Mouse (Mus musculus): ENCODE measurements around the gene Tspan3. TPM values are rescaled to one million over a fixed set of nuclear protein-coding genes. Genes with fewer than 3 reads are reported as not detected.
A peak's percentile ranks its signal among the peaks of the same experiment; 100 is the strongest.

Tspan3 gene
- polyA plus RNA-seq, 1 experiment = 320 TPM

DNA sequence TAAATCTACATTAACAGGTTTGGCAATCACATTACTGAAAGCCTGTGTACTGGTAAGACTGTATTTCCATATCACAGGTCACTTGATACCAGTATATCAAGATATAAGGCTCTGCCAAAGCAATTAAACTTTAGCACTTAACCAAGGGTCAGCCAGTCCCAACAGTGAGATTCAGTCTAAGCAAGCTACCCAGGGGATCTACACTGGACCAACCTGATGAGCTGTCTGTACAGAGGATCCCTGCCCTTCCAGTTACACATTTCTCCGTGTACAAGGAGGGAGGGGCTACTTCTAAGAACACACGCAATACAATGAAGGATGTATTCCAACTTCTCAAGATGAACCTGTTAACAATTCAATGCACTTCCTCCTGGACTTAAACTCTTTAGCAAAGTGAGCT is 7.2 kb downstream of the Tspan3 start:
- H3K4me1 ChIP-seq (ENCODE audit: control insufficient read depth, insufficient read depth, low read length) = peaks cover 20% of the 10 kb centered on the region
- no peak overlapping the region for H3K27ac ChIP-seq (ENCODE audit: insufficient read depth, low read depth, low read length)
- peak; percentile 36 for DNase-seq
- no peaks in the 10 kb centered on the region for H3K36me3 ChIP-seq (ENCODE audit: control insufficient read depth, insufficient read depth, low read length)
- TF ChIP-seq CTCF (conservative IDR thresholded peaks at IDR 0.05; ENCODE audit: insufficient read depth, insufficient read length, low read depth, low read length) (no peak), POLR2A (IDR thresholded peaks at IDR 0.05; ENCODE audit: low read depth, low read length) (no peak)
- no peaks in the 10 kb centered on the region for H3K27me3 ChIP-seq (replicated peaks; ENCODE audit: control insufficient read depth, insufficient read depth, low read length)
- no peak overlapping the region for H3K4me3 ChIP-seq (ENCODE audit: insufficient read depth, low read depth, low read length)
- WGBS = 26% methylated on average over 2 of the region's 2 CpGs

DNA sequence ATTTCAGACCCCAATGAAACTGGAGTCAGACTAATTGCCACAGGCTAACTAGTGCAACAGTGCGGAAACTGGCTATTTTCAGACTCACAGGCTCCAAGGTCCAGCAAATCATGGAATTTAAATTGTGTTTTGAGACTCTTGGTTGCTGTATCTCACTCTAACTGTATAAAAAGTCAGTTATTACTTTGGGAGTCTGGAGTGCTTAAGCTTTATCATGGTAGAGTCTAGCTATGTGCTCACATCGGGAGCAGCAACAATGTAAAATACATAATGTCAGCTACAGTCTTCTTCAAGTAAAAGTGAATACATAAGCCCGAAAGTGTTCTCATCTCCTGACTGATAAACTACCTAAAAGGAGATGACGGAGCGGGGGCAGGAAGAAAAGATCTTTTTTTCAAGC is 10.7 kb downstream of the Tspan3 start:
- WGBS = 66% methylated on average over 5 of the region's 5 CpGs

DNA sequence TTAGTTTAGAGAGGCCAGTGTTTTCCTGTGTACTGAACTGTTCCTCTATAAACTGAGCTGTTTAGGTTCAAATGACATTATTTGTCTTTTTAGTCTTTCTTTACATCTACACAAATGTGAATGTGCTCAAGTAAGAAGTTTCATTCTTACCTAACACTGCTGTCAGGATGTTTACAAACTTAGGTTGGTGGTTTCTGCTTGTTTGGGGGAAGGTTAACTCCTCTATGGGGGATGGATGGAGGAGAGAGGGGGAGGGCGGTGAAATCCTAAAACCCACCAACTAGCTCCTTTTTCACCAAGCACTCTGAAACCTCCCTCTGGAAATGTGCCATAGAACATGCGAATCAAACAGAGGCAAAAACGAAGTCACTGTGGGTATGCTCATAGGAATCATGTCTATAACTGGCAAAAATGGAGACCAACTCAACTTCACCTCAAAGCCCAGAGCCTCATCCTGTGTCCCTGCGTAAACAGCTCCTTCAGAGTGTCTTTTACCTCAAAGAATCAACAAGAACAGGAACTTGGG is 12.7 kb downstream of the Tspan3 start:
- TF ChIP-seq POLR2A (IDR thresholded peaks at IDR 0.05; ENCODE audit: low read depth, low read length) (no peak), CTCF (conservative IDR thresholded peaks at IDR 0.05; ENCODE audit: insufficient read depth, insufficient read length, low read depth, low read length) (no peak)
- DNase-seq = no peak
- WGBS = 64% methylated on average over 4 of the region's 4 CpGs
- peaks cover 24% of the 10 kb centered on the region for H3K4me1 ChIP-seq (ENCODE audit: control insufficient read depth, insufficient read depth, low read length)
- no peak overlapping the region for H3K4me3 ChIP-seq (ENCODE audit: insufficient read depth, low read depth, low read length)
- no peaks in the 10 kb centered on the region for H3K27me3 ChIP-seq (replicated peaks; ENCODE audit: control insufficient read depth, insufficient read depth, low read length)
- no peaks in the 10 kb centered on the region for H3K36me3 ChIP-seq (ENCODE audit: control insufficient read depth, insufficient read depth, low read length)
- H3K27ac ChIP-seq (ENCODE audit: insufficient read depth, low read depth, low read length) = peak overlapping the region; percentile 59; the same call in 1 of the 2 replicates

More for the DNA sequence above, 10.7 kb downstream of the Tspan3 start:
- TF ChIP-seq CTCF (conservative IDR thresholded peaks at IDR 0.05; ENCODE audit: insufficient read depth, insufficient read length, low read depth, low read length) (no peak), POLR2A (IDR thresholded peaks at IDR 0.05; ENCODE audit: low read depth, low read length) (no peak)
- H3K36me3 ChIP-seq (ENCODE audit: control insufficient read depth, insufficient read depth, low read length) = no peaks in the 10 kb centered on the region
- H3K27me3 ChIP-seq (replicated peaks; ENCODE audit: control insufficient read depth, insufficient read depth, low read length) = no peaks in the 10 kb centered on the region
- H3K4me3 ChIP-seq (ENCODE audit: insufficient read depth, low read depth, low read length) = no peak overlapping the region
- peaks cover 29% of the 10 kb centered on the region for H3K4me1 ChIP-seq (ENCODE audit: control insufficient read depth, insufficient read depth, low read length)
- peak; percentile 50 for DNase-seq
- H3K27ac ChIP-seq (ENCODE audit: insufficient read depth, low read depth, low read length) = no peak overlapping the region

DNA sequence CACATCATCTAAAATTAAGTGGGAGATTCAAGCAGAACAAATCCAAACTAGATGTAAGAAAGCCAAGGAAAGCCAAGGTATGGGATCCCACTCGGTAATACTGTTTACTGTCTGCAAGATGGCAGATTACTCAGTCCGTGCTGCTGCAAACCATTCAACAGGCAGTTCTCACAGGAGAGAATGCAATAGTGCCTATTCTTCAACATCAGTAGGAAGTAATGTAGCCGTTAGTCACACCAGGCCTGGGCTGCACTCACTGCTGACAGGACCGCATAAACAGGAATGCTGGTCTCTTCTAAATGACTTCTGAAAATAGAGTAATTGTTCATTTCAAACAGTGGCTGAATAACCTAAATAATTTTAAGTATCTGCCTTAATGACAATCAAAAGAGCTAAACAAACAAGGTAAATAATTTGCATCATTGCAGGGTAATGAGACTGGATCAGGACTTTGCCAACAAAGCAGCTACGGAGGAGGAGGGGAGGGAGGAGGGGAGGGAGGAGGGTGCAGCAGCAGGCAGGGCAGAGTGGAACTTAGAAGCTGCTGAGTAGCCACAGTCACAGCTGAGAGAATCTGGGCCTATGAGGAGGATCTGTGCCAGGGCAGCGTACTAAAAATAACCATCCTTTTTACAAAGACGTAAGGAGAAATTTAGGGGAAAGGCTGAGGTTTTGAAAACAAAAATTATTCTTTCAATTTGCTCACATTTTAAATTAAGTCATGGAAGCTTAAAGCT is 13.4 kb downstream of the Tspan3 start:
- Histone ChIP-seq H3K4me1 (ENCODE audit: control insufficient read depth, insufficient read depth, low read length) (peaks cover 24% of the 10 kb centered on the region), H3K27ac (ENCODE audit: insufficient read depth, low read depth, low read length) (peak overlapping the region; percentile 47), H3K27me3 (replicated peaks; ENCODE audit: control insufficient read depth, insufficient read depth, low read length) (no peaks in the 10 kb centered on the region), H3K4me3 (ENCODE audit: insufficient read depth, low read depth, low read length) (no peak overlapping the region), H3K36me3 (ENCODE audit: control insufficient read depth, insufficient read depth, low read length) (no peaks in the 10 kb centered on the region; the same call in 1 of the 2 replicates)
- DNase-seq = peak; percentile 85
- no peak for TF ChIP-seq CTCF (conservative IDR thresholded peaks at IDR 0.05; ENCODE audit: insufficient read depth, insufficient read length, low read depth, low read length)
- TF ChIP-seq POLR2A (IDR thresholded peaks at IDR 0.05; ENCODE audit: low read depth, low read length) = no peak
- WGBS = 21% methylated on average over 7 of the region's 7 CpGs

DNA sequence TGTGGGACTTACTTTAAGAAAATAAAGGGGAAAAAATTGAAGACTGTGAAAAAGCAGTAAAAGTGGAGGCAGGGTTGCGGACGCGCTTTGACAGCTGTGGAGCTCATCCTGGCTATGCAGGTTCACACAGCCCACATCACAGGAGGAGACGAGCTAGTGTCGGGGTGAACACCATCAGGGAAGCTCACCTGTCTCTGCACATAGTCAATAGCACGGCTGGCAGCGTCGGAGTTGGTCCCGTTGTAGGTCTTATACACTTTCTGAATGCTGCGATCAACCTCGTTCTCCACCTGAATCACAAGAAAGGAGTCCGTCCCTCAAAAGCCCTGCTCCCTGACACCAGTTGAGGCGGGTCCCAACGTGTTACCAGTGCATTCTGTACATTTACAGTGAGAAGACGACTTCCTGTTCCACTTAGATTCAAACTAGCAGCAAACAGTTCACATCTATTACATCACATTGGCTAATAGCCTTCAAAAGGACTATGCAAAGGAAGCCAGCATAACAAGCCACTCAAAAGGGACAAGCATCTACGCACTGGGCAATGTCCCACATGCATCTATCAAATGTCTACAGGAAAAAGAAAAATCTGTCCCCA is 18.9 kb downstream of the Tspan3 start:
- Histone ChIP-seq H3K27ac (ENCODE audit: insufficient read depth, low read depth, low read length) (no peak overlapping the region), H3K36me3 (ENCODE audit: control insufficient read depth, insufficient read depth, low read length) (peaks cover 1% of the 10 kb centered on the region; the same call in 1 of the 2 replicates), H3K27me3 (replicated peaks; ENCODE audit: control insufficient read depth, insufficient read depth, low read length) (no peaks in the 10 kb centered on the region), H3K4me1 (ENCODE audit: control insufficient read depth, insufficient read depth, low read length) (0 out of 2 replicates have a peak, but pooled peaks cover 2% of the 10 kb centered on the region), H3K4me3 (ENCODE audit: insufficient read depth, low read depth, low read length) (no peak overlapping the region)
- WGBS = 95% methylated on average over 16 of the region's 16 CpGs
- TF ChIP-seq CTCF (conservative IDR thresholded peaks at IDR 0.05; ENCODE audit: insufficient read depth, insufficient read length, low read depth, low read length) (no peak), POLR2A (IDR thresholded peaks at IDR 0.05; ENCODE audit: low read depth, low read length) (no peak)
- DNase-seq = no peak

DNA sequence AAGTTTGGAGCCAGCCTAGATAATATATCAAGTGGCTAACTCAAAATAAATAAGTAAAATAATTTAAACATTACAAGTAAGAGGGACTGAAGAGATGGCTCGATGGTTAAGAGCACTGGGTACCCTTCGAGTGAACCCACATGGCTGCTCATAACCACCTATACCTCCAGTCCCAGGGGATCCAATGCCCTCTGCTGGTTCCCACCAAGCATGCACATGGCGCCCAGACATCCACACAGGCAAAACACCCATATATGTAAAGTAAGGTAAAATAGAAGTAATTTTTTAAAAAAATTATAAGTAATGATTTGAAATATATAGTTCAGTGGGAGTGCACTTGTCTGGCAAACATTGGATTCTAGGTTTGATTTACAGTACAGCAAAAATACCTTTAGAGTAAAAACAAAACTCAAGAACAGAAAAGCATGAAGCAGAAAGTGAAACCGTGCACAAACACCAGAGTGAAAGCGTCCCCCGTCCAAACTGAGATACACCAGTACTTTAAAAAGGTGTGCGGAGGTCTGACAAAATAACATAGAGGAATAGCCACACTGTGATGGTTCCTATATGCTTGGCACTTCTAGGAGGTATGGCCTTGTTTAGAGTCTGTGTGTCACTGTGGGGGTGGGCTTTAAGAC is 20.8 kb downstream of the Tspan3 start:
- Histone ChIP-seq H3K27me3 (replicated peaks; ENCODE audit: control insufficient read depth, insufficient read depth, low read length) (no peaks in the 10 kb centered on the region), H3K36me3 (ENCODE audit: control insufficient read depth, insufficient read depth, low read length) (peaks cover 1% of the 10 kb centered on the region; the same call in 1 of the 2 replicates), H3K4me3 (ENCODE audit: insufficient read depth, low read depth, low read length) (no peak overlapping the region), H3K27ac (ENCODE audit: insufficient read depth, low read depth, low read length) (no peak overlapping the region), H3K4me1 (ENCODE audit: control insufficient read depth, insufficient read depth, low read length) (0 out of 2 replicates have a peak, but pooled peaks cover 2% of the 10 kb centered on the region)
- 94% methylated on average over 7 of the region's 7 CpGs for WGBS
- TF ChIP-seq CTCF (conservative IDR thresholded peaks at IDR 0.05; ENCODE audit: insufficient read depth, insufficient read length, low read depth, low read length) = no peak
- no peak for TF ChIP-seq POLR2A (IDR thresholded peaks at IDR 0.05; ENCODE audit: low read depth, low read length)
- DNase-seq = no peak

Data from kidney, adult 2 months (tissue).